Comparison of ENCODE assay signal across 13 mouse cellular contexts in genomic region chr4:133666199-133666598, GRCm38 (mm10). TPM values are rescaled to one million over a fixed set of nuclear protein-coding genes. Genes with fewer than 3 reads are reported as not detected.
DNase-seq lines count a peak whose midpoint lies in the region; ATAC-seq and TF ChIP-seq lines count a peak whose summit lies in the region.
"Had no signal": no experiment of that assay in that cellular context is flagged by ENCODE, and none has a peak within 500 bp of the region (broad histone marks: within the 10 kb centered on the region; RNA-seq: fewer than 3 reads in every experiment).

No protein-coding gene starts in this region.

- H3K9me3 ChIP-seq in liver, embryonic 11.5 days (ENCODE audit: control insufficient read depth, low read length), result no peaks in the 10 kb centered on the region
- H3K9me3 ChIP-seq in E14TG2a.4 (ENCODE audit: low read length), result no peaks in the 10 kb centered on the region
- H3K9me3 ChIP-seq in limb, embryonic 10.5 days (replicated peaks), result no peaks in the 10 kb centered on the region
- H3K9me3 ChIP-seq: hindbrain, embryonic 12.5 days had no signal

- no peak overlapping the region for H3K4me3 ChIP-seq in liver, embryonic 11.5 days (ENCODE audit: low read depth, low read length)
- H3K4me3 ChIP-seq in E14TG2a.4 (replicated peaks; ENCODE audit: low read length), result peak overlapping the region; percentile 29; the same call in 1 of the 2 replicates
- H3K4me3 ChIP-seq in limb, embryonic 10.5 days, result no peak overlapping the region
- H3K4me3 ChIP-seq: hindbrain, embryonic 12.5 days had no signal

- 0 out of 2 replicates have a peak, but pooled peaks cover 2% of the 10 kb centered on the region for H3K36me3 ChIP-seq in liver, embryonic 11.5 days (ENCODE audit: control insufficient read depth, insufficient read depth, low read length)
- peaks cover 81% of the 10 kb centered on the region for H3K36me3 ChIP-seq in E14TG2a.4 (ENCODE audit: insufficient read depth, low read length)
- H3K36me3 ChIP-seq in limb, embryonic 10.5 days, result peaks cover 59% of the 10 kb centered on the region

- intact Hi-C loops in gastrocnemius, postnatal 14 days (cut with DNase I; ENCODE audit: low total_unique reads), result no loop called here

- no peak for TF ChIP-seq CTCF in E14TG2a.4 (conservative IDR thresholded peaks at IDR 0.05; ENCODE audit: low read length)

- H3K9ac ChIP-seq in liver, embryonic 11.5 days (ENCODE audit: low read depth, low read length), result no peak overlapping the region
- H3K9ac ChIP-seq: hindbrain, embryonic 12.5 days had no signal

- 0 out of 2 replicates have a peak, but pooled peaks have one; percentile 26 for ATAC-seq in liver, embryonic 11.5 days (replicated peaks; ENCODE audit: low FRiP score)
- no peak for ATAC-seq in erythroid progenitor cell, adult 5-6 weeks (replicated peaks; ENCODE audit: low FRiP score, poor library complexity, severe bottlenecking)
- ATAC-seq: Patski had no signal

- H3K4me1 ChIP-seq in liver, embryonic 11.5 days (replicated peaks; ENCODE audit: control insufficient read depth, insufficient read depth, low read length), result peaks cover 23% of the 10 kb centered on the region
- peaks cover 94% of the 10 kb centered on the region for H3K4me1 ChIP-seq in E14TG2a.4 (replicated peaks; ENCODE audit: low read depth, low read length)
- peaks cover 36% of the 10 kb centered on the region for H3K4me1 ChIP-seq in limb, embryonic 10.5 days

- no peaks in the 10 kb centered on the region for H3K27me3 ChIP-seq in liver, embryonic 11.5 days (replicated peaks; ENCODE audit: control insufficient read depth, insufficient read depth, low read length)
- no peaks in the 10 kb centered on the region for H3K27me3 ChIP-seq in E14TG2a.4 (ENCODE audit: insufficient read depth, low read length)
- H3K27me3 ChIP-seq in limb, embryonic 10.5 days (ENCODE audit: low read depth, poor library complexity, severe bottlenecking), result no peaks in the 10 kb centered on the region
- H3K27me3 ChIP-seq: hindbrain, embryonic 12.5 days; Patski had no signal

- H3K27ac ChIP-seq in liver, embryonic 11.5 days (ENCODE audit: low read depth, low read length), result peak overlapping the region; percentile 13; the same call in 1 of the 2 replicates
- H3K27ac ChIP-seq in limb, embryonic 10.5 days, result peak overlapping the region; percentile 80
- H3K27ac ChIP-seq: hindbrain, embryonic 12.5 days had no signal

- DNase-seq in liver, embryonic 11.5 days (ENCODE audit: low spot score), result no peak
- no peak for DNase-seq in liver
- no peak for DNase-seq in limb, embryonic 10.5 days (ENCODE audit: low spot score)
- peak; percentile 58 for DNase-seq in naive thymus-derived CD4-positive, alpha-beta T cell, adult 2 months (ENCODE audit: low read depth)
- no peak for DNase-seq in gastrocnemius, postnatal 14 days
- DNase-seq in urinary bladder, adult 2 months (ENCODE audit: low spot score), result no peak
- DNase-seq: kidney, postnatal 36 days; thymus, adult 2 months had no signal

- WGBS in liver, embryonic 11.5 days, result 41% methylated on average over 6 of the region's 6 CpGs
- WGBS in limb, embryonic 10.5 days, result 88% methylated on average over 6 of the region's 6 CpGs

- H3K4me2 ChIP-seq in liver, embryonic 11.5 days, result no peak overlapping the region
- H3K4me2 ChIP-seq: hindbrain, embryonic 12.5 days; midbrain, embryonic 11.5 days had no signal

RNA-seq across cellular contexts. Expression of gene Pigv, which starts 6.2 kb away (rescaled TPM):
- 10.7 and 15.0 TPM in 2 replicates for polyA plus RNA-seq in liver, embryonic 11.5 days (2014; fragmentation: Nextera tagmentation; extraction: Ambion mirVana)
- polyA plus RNA-seq in limb, embryonic 10.5 days (2016; fragmentation: Nextera tagmentation; extraction: Ambion mirVana), result 17.9 and 19.6 TPM in 2 replicates
- 1.3 and 4.0 TPM in 2 replicates for total RNA-seq in erythroid progenitor cell, adult 5-6 weeks (2015; ENCODE audit: low replicate concordance)
- 2.7 and 3.2 TPM in 2 replicates for total RNA-seq in erythroid progenitor cell, adult 5-6 weeks (2017; ENCODE audit: low replicate concordance)
- total RNA-seq in gastrocnemius, postnatal 14 days (2021), result 1 to 10 TPM; 9.4 to 9.9 TPM
- 17.1 and 19.4 TPM in 2 replicates for polyA plus RNA-seq in urinary bladder, adult 2 months (2012; rRNA removed)

RNA-seq across cellular contexts. Expression of gene Zdhhc18, which starts 16.2 kb away (rescaled TPM):
- 2.1 and 3.1 TPM in 2 replicates for polyA plus RNA-seq in liver, embryonic 11.5 days (2014; fragmentation: Nextera tagmentation; extraction: Ambion mirVana)
- 3.6 and 4.0 TPM in 2 replicates for polyA plus RNA-seq in limb, embryonic 10.5 days (2016; fragmentation: Nextera tagmentation; extraction: Ambion mirVana)
- 8.3 and 19.3 TPM in 2 replicates for total RNA-seq in erythroid progenitor cell, adult 5-6 weeks (2015; ENCODE audit: low replicate concordance)
- total RNA-seq in erythroid progenitor cell, adult 5-6 weeks (2017; ENCODE audit: low replicate concordance), result 3.9 and 11.2 TPM in 2 replicates
- total RNA-seq in gastrocnemius, postnatal 14 days (2021), result 10 to 100 TPM; 18.2 to 26.4 TPM
- 17.8 and 19.7 TPM in 2 replicates for polyA plus RNA-seq in urinary bladder, adult 2 months (2012; rRNA removed)
